Mouse (Mus musculus): ENCODE results near the gene Mvb12b.

Gene Mvb12b

GRCm38 (mm10) chr2:33705687-33706320, 181.9 kb downstream of the Mvb12b start:
- ChIA-PET POLR2A (no interaction called here), CTCF (interaction anchor here in 2 of 4 experiments (0.6 to 2.5 kb wide), 5 partner anchors 14 to 29 kb away, joined by 3 to 9 read pairs (median 4); no protein-coding TSS in a partner anchor)

GRCm38 (mm10) chr2:33703286-33703685, 184.5 kb downstream of the Mvb12b start:
- POLR2A ChIA-PET: interaction anchor here in 1 of 4 experiments (1.9 kb wide), 1 partner anchor 31 kb away, joined by 5 read pairs; no protein-coding TSS in a partner anchor
- CTCF ChIA-PET: interaction anchor here in 1 of 4 experiments (0.7 kb wide), 1 partner anchor 11 kb away, joined by 3 read pairs; no protein-coding TSS in a partner anchor

GRCm38 (mm10) chr2:33702705-33703104, 185.0 kb downstream of the Mvb12b start:
- CTCF ChIA-PET: interaction anchor here in 1 of 4 experiments (0.6 to 0.7 kb wide), 2 partner anchors 11 to 23 kb away, joined by 3 read pairs; no protein-coding TSS in a partner anchor
- POLR2A ChIA-PET: interaction anchor here in 1 of 4 experiments (1.9 kb wide), 1 partner anchor 32 kb away, joined by 5 read pairs; no protein-coding TSS in a partner anchor

- POLR2A ChIA-PET: no interaction called here
- CTCF ChIA-PET: interaction anchor here in 1 of 4 experiments (0.7 kb wide), 1 partner anchor 222 kb away, joined by 5 read pairs; no protein-coding TSS in a partner anchor
Measured at GRCm38 (mm10) chr2:33701446-33701815, 186.3 kb downstream of the Mvb12b start.

- CTCF ChIA-PET: no interaction called here
- POLR2A ChIA-PET: no interaction called here
Measured at GRCm38 (mm10) chr2:33700581-33701445, 186.9 kb downstream of the Mvb12b start.

DNA sequence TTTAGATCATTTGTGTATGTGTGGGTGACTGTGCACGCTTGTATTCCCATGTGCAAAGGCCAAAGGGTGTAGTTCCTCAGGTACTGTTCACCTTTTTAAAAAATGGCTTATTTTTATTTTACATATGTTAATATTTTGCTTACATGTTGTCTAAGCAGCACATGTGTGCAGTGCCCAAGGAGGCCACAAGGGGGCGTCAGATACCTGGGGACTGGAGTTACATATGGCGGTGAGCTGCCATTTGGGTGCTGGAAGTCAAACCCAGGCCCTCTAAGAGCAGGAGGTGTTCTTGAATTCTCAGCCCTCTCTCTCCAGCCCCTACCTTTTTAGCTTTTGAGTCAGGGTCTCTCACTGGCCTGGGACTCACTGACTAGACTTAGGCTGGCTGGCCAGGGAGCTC, 188.8 kb downstream of the Mvb12b start:
- ChIA-PET POLR2A (interaction anchor here in 3 of 4 experiments (0.6 to 1.0 kb wide), 5 partner anchors 14 to 1118 kb away, joined by 3 to 6 read pairs (median 3); no protein-coding TSS in a partner anchor), CTCF (interaction anchor here (0.6 to 2.8 kb wide), 52 partner anchors 8 to 1002 kb away, joined by 3 to 38 read pairs (median 4); no protein-coding TSS in a partner anchor)

- ChIA-PET POLR2A (no interaction called here), CTCF (interaction anchor here in 1 of 4 experiments (0.9 to 1.5 kb wide), 4 partner anchors 14 to 41 kb away, joined by 3 to 6 read pairs (median 3); no protein-coding TSS in a partner anchor)
Measured at GRCm38 (mm10) chr2:33696428-33696827, 191.3 kb downstream of the Mvb12b start.

- ChIA-PET CTCF (interaction anchor here in 2 of 4 experiments (0.6 to 4.2 kb wide), 5 partner anchors 12 to 1706 kb away, joined by 3 to 31 read pairs (median 3); no protein-coding TSS in a partner anchor), POLR2A (interaction anchor here in 1 of 4 experiments (0.7 kb wide), 1 partner anchor 131 kb away, joined by 5 read pairs; no protein-coding TSS in a partner anchor)
Measured at GRCm38 (mm10) chr2:33693931-33694330, 193.8 kb downstream of the Mvb12b start.

- CTCF ChIA-PET: interaction anchor here in 3 of 4 experiments (0.6 to 4.2 kb wide), 14 partner anchors 8 to 266 kb away, joined by 3 to 31 read pairs (median 3); no protein-coding TSS in a partner anchor
- POLR2A ChIA-PET: interaction anchor here in 1 of 4 experiments (0.6 kb wide), 1 partner anchor 645 kb away, joined by 3 read pairs; no protein-coding TSS in a partner anchor
Measured at GRCm38 (mm10) chr2:33689880-33690462, 197.8 kb downstream of the Mvb12b start.

GRCm38 (mm10) chr2:33689155-33689879, 198.4 kb downstream of the Mvb12b start:
- ChIA-PET POLR2A (no interaction called here), CTCF (interaction anchor here in 3 of 4 experiments (0.6 to 2.3 kb wide), 13 partner anchors 10 to 267 kb away, joined by 3 to 9 read pairs (median 3); no protein-coding TSS in a partner anchor)

DNA sequence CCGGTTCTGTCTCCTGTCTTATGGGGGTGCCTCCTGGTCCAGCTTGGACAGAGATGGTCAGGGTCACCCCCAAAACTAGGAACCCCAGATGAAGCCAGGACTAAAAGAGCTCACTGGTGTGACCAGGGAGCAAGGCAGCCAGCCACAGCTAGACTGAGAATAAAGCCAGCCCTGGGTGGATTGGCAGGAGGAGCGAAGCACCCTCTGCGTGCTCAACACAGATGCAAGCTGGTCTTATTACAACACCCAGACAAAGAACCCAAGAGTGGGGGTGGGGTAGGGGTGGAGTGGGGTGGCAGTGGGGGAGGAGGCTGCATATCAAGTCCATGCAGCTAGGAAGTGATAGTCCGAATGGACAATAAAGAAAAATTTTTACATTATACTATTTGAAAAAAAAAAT, 204.2 kb downstream of the Mvb12b start:
- ChIA-PET CTCF (interaction anchor here (0.6 to 4.4 kb wide), 12 partner anchors 15 to 961 kb away, joined by 3 to 30 read pairs (median 4); no protein-coding TSS in a partner anchor), POLR2A (interaction anchor here in 1 of 4 experiments (0.7 to 1.6 kb wide), 2 partner anchors 54 to 65 kb away, joined by 3 to 4 read pairs; no protein-coding TSS in a partner anchor)

DNA sequence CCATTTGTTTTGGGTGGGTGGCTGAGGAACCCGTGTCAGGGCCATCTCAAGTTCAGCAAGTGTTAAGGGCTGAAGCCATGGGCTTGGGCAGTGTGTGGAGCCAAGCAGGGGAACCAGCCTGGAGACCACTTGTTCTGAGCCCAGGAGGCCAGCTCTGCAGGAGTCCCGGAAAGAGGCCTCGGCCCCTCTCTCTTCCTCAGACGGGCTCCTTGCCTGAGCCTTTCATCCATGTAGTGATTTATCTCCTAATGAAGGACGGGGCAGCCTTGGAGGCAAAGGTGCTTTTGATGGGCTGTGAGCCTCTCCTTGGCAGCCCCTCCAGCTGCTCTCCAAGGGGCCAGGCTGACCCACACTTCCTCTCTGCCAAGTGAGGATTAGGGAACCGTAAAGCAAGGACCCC, 204.7 kb downstream of the Mvb12b start:
- CTCF ChIA-PET: interaction anchor here (0.6 to 4.4 kb wide), 40 partner anchors 9 to 1743 kb away, joined by 3 to 31 read pairs (median 4); no protein-coding TSS in a partner anchor
- POLR2A ChIA-PET: interaction anchor here in 2 of 4 experiments (0.6 to 1.6 kb wide), 3 partner anchors 17 to 303 kb away, joined by 3 to 8 read pairs (median 4); no protein-coding TSS in a partner anchor

DNA sequence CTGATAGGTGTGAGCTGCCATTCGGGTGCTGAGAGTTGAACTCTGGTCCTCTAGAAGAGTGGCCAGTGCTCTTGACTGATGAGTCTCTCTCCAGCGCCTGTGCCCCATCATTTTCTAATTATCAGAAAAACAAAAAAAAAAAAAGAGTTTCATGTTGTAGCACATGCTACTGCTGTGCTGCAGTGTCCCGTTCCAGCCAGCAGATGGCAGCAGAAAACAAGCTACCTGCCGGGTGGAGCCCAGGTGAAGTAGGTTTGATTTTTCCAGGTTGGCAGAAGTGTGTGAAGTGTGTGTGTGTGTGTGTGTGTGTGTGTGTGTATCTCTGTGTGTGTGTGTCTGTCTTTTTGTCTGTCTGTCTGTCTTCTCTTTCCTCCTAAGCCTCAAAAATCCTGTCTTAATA, 205.5 kb downstream of the Mvb12b start:
- ChIA-PET CTCF (interaction anchor here (0.6 to 4.4 kb wide), 91 partner anchors 8 to 1901 kb away, joined by 3 to 31 read pairs (median 4); partner anchors contain the start of gene Garnl3 (in 1 of the 4)), POLR2A (interaction anchor here in 2 of 4 experiments (0.5 to 1.2 kb wide), 3 partner anchors 16 to 304 kb away, joined by 3 to 8 read pairs (median 6); no protein-coding TSS in a partner anchor)
